Mouse (Mus musculus): ENCODE measurements at regions not wholly inside any gene's neighbourhood (a gene's known extent, or its start where the extent isn't known, plus 50 kb on each side); places are given as distances from the start of the nearest gene placed in this dataset.

- H3K4me1 ChIP-seq = no peaks in the 10 kb centered on the region
- H3K27me3 ChIP-seq (replicated peaks; ENCODE audit: low read depth, poor library complexity, severe bottlenecking) = peaks cover 77% of the 10 kb centered on the region
- H3K9me3 ChIP-seq = no peaks in the 10 kb centered on the region
- no peak overlapping the region for H3K27ac ChIP-seq (replicated peaks)
- H3K36me3 ChIP-seq (replicated peaks) = no peaks in the 10 kb centered on the region
- no peak for DNase-seq (ENCODE audit: low spot score)
- 93% methylated on average over 5 of the region's 5 CpGs for WGBS
- no peak overlapping the region for H3K4me3 ChIP-seq
Measured at GRCm38 (mm10) chrX:142516406-142517131, 126.2 kb upstream of the Acsl4 start.

- no peaks in the 10 kb centered on the region for H3K9me3 ChIP-seq
- peaks cover 70% of the 10 kb centered on the region for H3K27me3 ChIP-seq (replicated peaks; ENCODE audit: low read depth, poor library complexity, severe bottlenecking)
- no peak overlapping the region for H3K27ac ChIP-seq (replicated peaks)
- 81% methylated on average over 5 of the region's 5 CpGs for WGBS
- DNase-seq (ENCODE audit: low spot score) = no peak
- H3K4me1 ChIP-seq = no peaks in the 10 kb centered on the region
- H3K36me3 ChIP-seq (replicated peaks) = no peaks in the 10 kb centered on the region
- no peak overlapping the region for H3K4me3 ChIP-seq
Measured at GRCm38 (mm10) chrX:142517205-142517604, 126.9 kb upstream of the Acsl4 start.

- Histone ChIP-seq H3K27ac (replicated peaks) (no peak overlapping the region), H3K27me3 (replicated peaks; ENCODE audit: low read depth, poor library complexity, severe bottlenecking) (peaks cover 40% of the 10 kb centered on the region), H3K9me3 (no peaks in the 10 kb centered on the region), H3K4me3 (no peak overlapping the region), H3K4me1 (no peaks in the 10 kb centered on the region), H3K36me3 (replicated peaks) (no peaks in the 10 kb centered on the region)
- DNase-seq (ENCODE audit: low spot score) = no peak
- 85% methylated on average over 4 of the region's 4 CpGs for WGBS
Measured at GRCm38 (mm10) chrX:142521063-142521462, 130.7 kb upstream of the Acsl4 start.

- no peaks in the 10 kb centered on the region for H3K36me3 ChIP-seq (replicated peaks)
Measured at GRCm38 (mm10) chrX:142526953-142527352, 136.6 kb upstream of the Acsl4 start.

GRCm38 (mm10) chrX:142529892-142530291 is 139.6 kb upstream of the Acsl4 start:
- Histone ChIP-seq H3K27ac (replicated peaks) (no peak overlapping the region), H3K4me3 (no peak overlapping the region), H3K27me3 (replicated peaks; ENCODE audit: low read depth, poor library complexity, severe bottlenecking) (peaks cover 31% of the 10 kb centered on the region), H3K9me3 (no peaks in the 10 kb centered on the region), H3K4me1 (no peaks in the 10 kb centered on the region), H3K36me3 (replicated peaks) (no peaks in the 10 kb centered on the region)
- DNase-seq (ENCODE audit: low spot score) = peak; percentile 17
- 51% methylated on average over 7 of the region's 7 CpGs for WGBS

More at GRCm38 (mm10) chrX:142526953-142527352, 136.6 kb upstream of the Acsl4 start:
- Histone ChIP-seq H3K4me3 (no peak overlapping the region), H3K27ac (replicated peaks) (no peak overlapping the region), H3K4me1 (no peaks in the 10 kb centered on the region), H3K9me3 (no peaks in the 10 kb centered on the region), H3K27me3 (replicated peaks; ENCODE audit: low read depth, poor library complexity, severe bottlenecking) (peaks cover 24% of the 10 kb centered on the region)
- 19% methylated on average over 1 of the region's 1 CpGs for WGBS
- DNase-seq (ENCODE audit: low spot score) = peak; percentile 13

GRCm38 (mm10) chrX:142534780-142535179 is 144.4 kb upstream of the Acsl4 start:
- H3K27ac ChIP-seq (replicated peaks) = no peak overlapping the region
- no peaks in the 10 kb centered on the region for H3K36me3 ChIP-seq (replicated peaks)
- peaks cover 53% of the 10 kb centered on the region for H3K27me3 ChIP-seq (replicated peaks; ENCODE audit: low read depth, poor library complexity, severe bottlenecking)
- no peaks in the 10 kb centered on the region for H3K9me3 ChIP-seq
- 42% methylated on average over 8 of the region's 8 CpGs for WGBS
- H3K4me3 ChIP-seq = no peak overlapping the region
- peak; percentile 39 for DNase-seq (ENCODE audit: low spot score)
- no peaks in the 10 kb centered on the region for H3K4me1 ChIP-seq

GRCm38 (mm10) chrX:142535540-142535939 is 145.2 kb upstream of the Acsl4 start:
- peaks cover 47% of the 10 kb centered on the region for H3K27me3 ChIP-seq (replicated peaks; ENCODE audit: low read depth, poor library complexity, severe bottlenecking)
- no peaks in the 10 kb centered on the region for H3K4me1 ChIP-seq
- WGBS = 91% methylated on average over 1 of the region's 1 CpGs
- no peaks in the 10 kb centered on the region for H3K36me3 ChIP-seq (replicated peaks)
- H3K9me3 ChIP-seq = no peaks in the 10 kb centered on the region
- no peak overlapping the region for H3K27ac ChIP-seq (replicated peaks)
- DNase-seq (ENCODE audit: low spot score) = no peak
- H3K4me3 ChIP-seq = no peak overlapping the region

- WGBS = 88% methylated on average over 2 of the region's 2 CpGs
- no peak for DNase-seq (ENCODE audit: low spot score)
- H3K27me3 ChIP-seq (replicated peaks; ENCODE audit: low read depth, poor library complexity, severe bottlenecking) = peaks cover 47% of the 10 kb centered on the region
- H3K4me3 ChIP-seq = no peak overlapping the region
- H3K36me3 ChIP-seq (replicated peaks) = no peaks in the 10 kb centered on the region
- H3K9me3 ChIP-seq = no peaks in the 10 kb centered on the region
- no peaks in the 10 kb centered on the region for H3K4me1 ChIP-seq
- no peak overlapping the region for H3K27ac ChIP-seq (replicated peaks)
Measured at GRCm38 (mm10) chrX:142535954-142536353, 145.3 kb upstream of the Tmem164 start.

- WGBS = 81% methylated on average over 5 of the region's 5 CpGs
Measured at GRCm38 (mm10) chrX:142537259-142537963, 143.8 kb upstream of the Tmem164 start.

GRCm38 (mm10) chrX:142540264-142540663 is 140.9 kb upstream of the Tmem164 start:
- Histone ChIP-seq H3K4me1 (no peaks in the 10 kb centered on the region), H3K27ac (replicated peaks) (no peak overlapping the region), H3K27me3 (replicated peaks; ENCODE audit: low read depth, poor library complexity, severe bottlenecking) (peaks cover 73% of the 10 kb centered on the region), H3K9me3 (no peaks in the 10 kb centered on the region), H3K36me3 (replicated peaks) (no peaks in the 10 kb centered on the region), H3K4me3 (no peak overlapping the region)
- DNase-seq (ENCODE audit: low spot score) = peak; percentile 62
- WGBS = 16% methylated on average over 7 of the region's 7 CpGs

More at GRCm38 (mm10) chrX:142537259-142537963, 143.8 kb upstream of the Tmem164 start:
- DNase-seq (ENCODE audit: low spot score) = no peak
- H3K4me3 ChIP-seq = no peak overlapping the region
- no peaks in the 10 kb centered on the region for H3K36me3 ChIP-seq (replicated peaks)
- H3K4me1 ChIP-seq = no peaks in the 10 kb centered on the region
- no peaks in the 10 kb centered on the region for H3K9me3 ChIP-seq
- H3K27me3 ChIP-seq (replicated peaks; ENCODE audit: low read depth, poor library complexity, severe bottlenecking) = peaks cover 56% of the 10 kb centered on the region
- H3K27ac ChIP-seq (replicated peaks) = no peak overlapping the region

- Histone ChIP-seq H3K27me3 (replicated peaks; ENCODE audit: low read depth, poor library complexity, severe bottlenecking) (peaks cover 70% of the 10 kb centered on the region), H3K36me3 (replicated peaks) (no peaks in the 10 kb centered on the region), H3K4me3 (no peak overlapping the region), H3K27ac (replicated peaks) (no peak overlapping the region), H3K9me3 (no peaks in the 10 kb centered on the region), H3K4me1 (no peaks in the 10 kb centered on the region)
- DNase-seq (ENCODE audit: low spot score) = no peak
- 81% methylated on average over 4 of the region's 4 CpGs for WGBS
Measured at GRCm38 (mm10) chrX:142552196-142552595, 129.0 kb upstream of the Tmem164 start.

GRCm38 (mm10) chrX:142554161-142554560 is 127.0 kb upstream of the Tmem164 start:
- Histone ChIP-seq H3K27me3 (replicated peaks; ENCODE audit: low read depth, poor library complexity, severe bottlenecking) (peaks cover 68% of the 10 kb centered on the region), H3K27ac (replicated peaks) (no peak overlapping the region), H3K9me3 (no peaks in the 10 kb centered on the region), H3K36me3 (replicated peaks) (no peaks in the 10 kb centered on the region), H3K4me3 (no peak overlapping the region), H3K4me1 (no peaks in the 10 kb centered on the region)
- 24% methylated on average over 5 of the region's 5 CpGs for WGBS
- DNase-seq (ENCODE audit: low spot score) = peak; percentile 15

GRCm38 (mm10) chrX:142557496-142557895 is 123.7 kb upstream of the Tmem164 start:
- WGBS = 82% methylated on average over 5 of the region's 5 CpGs
- H3K27me3 ChIP-seq (replicated peaks; ENCODE audit: low read depth, poor library complexity, severe bottlenecking) = peaks cover 69% of the 10 kb centered on the region
- no peak for DNase-seq (ENCODE audit: low spot score)
- no peaks in the 10 kb centered on the region for H3K4me1 ChIP-seq
- no peaks in the 10 kb centered on the region for H3K9me3 ChIP-seq
- H3K36me3 ChIP-seq (replicated peaks) = no peaks in the 10 kb centered on the region
- no peak overlapping the region for H3K4me3 ChIP-seq
- no peak overlapping the region for H3K27ac ChIP-seq (replicated peaks)

All from embryonic facial prominence, embryonic 10.5 days (tissue).